In the genomic region with DNA sequence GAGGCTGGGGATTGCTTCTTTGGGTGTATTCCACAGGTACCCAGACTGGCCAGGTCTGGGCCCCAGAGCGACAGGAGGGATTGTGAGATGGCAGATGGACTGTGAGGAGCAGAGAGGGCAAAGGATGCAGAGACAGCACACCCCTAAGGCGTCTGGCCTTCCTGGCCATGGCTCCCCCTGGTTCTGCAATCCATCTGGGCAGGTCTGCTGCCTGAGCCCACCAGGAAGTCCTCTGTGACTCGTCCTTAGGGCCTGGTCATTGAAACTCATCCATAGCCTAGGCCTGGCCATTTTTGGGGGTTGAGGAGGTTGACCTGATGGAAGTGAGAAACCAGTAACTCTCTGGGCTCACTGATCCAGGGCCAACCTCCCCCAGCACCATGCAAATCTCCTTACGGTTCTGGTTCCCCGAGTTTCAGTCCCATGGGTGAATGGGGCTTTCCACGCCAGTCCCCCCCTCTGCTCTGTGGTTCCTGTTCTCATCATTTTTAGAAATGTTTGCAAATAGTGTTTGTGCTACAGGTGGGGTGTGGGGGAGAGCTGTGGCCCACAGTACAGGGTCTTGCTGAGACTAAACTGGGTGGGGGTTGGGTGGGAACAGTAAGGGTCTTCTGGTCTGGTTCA, we compare ENCODE assay signal across 28 mouse cellular contexts. TPM values are rescaled to one million over a fixed set of nuclear protein-coding genes. Genes with fewer than 3 reads are reported as not detected.
DNase-seq lines count a peak whose midpoint lies in the region; TF ChIP-seq lines count a peak whose summit lies in the region.
"Had no signal": no experiment of that assay in that cellular context is flagged by ENCODE, and none has a peak within 500 bp of the region (broad histone marks: within the 10 kb centered on the region; RNA-seq: fewer than 3 reads in every experiment).

No protein-coding gene starts in this region.

- H3K27ac ChIP-seq in CH12.LX (ENCODE audit: insufficient read depth, low read depth) = peak overlapping the region; percentile 98
- no peak overlapping the region for H3K27ac ChIP-seq in forebrain, embryonic 10.5 days
- H3K27ac ChIP-seq: embryonic facial prominence, embryonic 13.5 days; gastrocnemius, adult 2 months; heart, adult 2 months; hindbrain, embryonic 13.5 days; kidney, embryonic 15.5 days; layer of hippocampus, adult 2 months; liver, embryonic 13.5 days had no signal

- peak overlapping the region in 1 of 3 experiments; percentile 8 for H3K4me3 ChIP-seq in CH12.LX (replicated peaks in 1 of 3; ENCODE audit: low read depth in 2 of 3, low read length in 2 of 3, poor library complexity in 1 of 3)
- H3K4me3 ChIP-seq in forebrain, embryonic 10.5 days = no peak overlapping the region
- H3K4me3 ChIP-seq: embryonic facial prominence, embryonic 13.5 days; gastrocnemius, adult 2 months; heart, adult 2 months; heart, embryonic 12.5 days; hindbrain, embryonic 13.5 days; kidney, embryonic 15.5 days; layer of hippocampus, adult 2 months; liver, embryonic 13.5 days; megakaryocyte, embryonic 14.5 days had no signal

- no peak overlapping the region for H3K4me2 ChIP-seq in CH12.LX (ENCODE audit: insufficient read depth, low read depth, poor library complexity, severe bottlenecking)
- H3K4me2 ChIP-seq: embryonic facial prominence, embryonic 13.5 days; heart, embryonic 12.5 days; hindbrain, embryonic 13.5 days; kidney, embryonic 15.5 days; liver, embryonic 13.5 days had no signal

- peak; percentile 99 for TF ChIP-seq EP300 in CH12.LX (IDR thresholded peaks at IDR 0.05; ENCODE audit: low read length)

- dilution Hi-C loops in CH12.LX (cut with MboI; ENCODE audit: extremely low pct_ligation_motif_present, extremely low pct_unique_long_range_greater_than_20kb, low sequenced_read_pairs) = no loop called here

- no peaks in the 10 kb centered on the region for H3K27me3 ChIP-seq in CH12.LX (replicated peaks)
- H3K27me3 ChIP-seq in splenic B cell, adult 2 months (ENCODE audit: control insufficient read depth, insufficient read depth, low read length, poor library complexity, severe bottlenecking) = no peaks in the 10 kb centered on the region
- H3K27me3 ChIP-seq in forebrain, embryonic 10.5 days (ENCODE audit: poor library complexity, severe bottlenecking) = no peaks in the 10 kb centered on the region
- H3K27me3 ChIP-seq: embryonic facial prominence, embryonic 13.5 days; heart, embryonic 12.5 days; hindbrain, embryonic 13.5 days; kidney, embryonic 15.5 days; liver, embryonic 13.5 days; Patski had no signal

- H3K4me1 ChIP-seq in CH12.LX (ENCODE audit: control insufficient read depth in 1 of 2, insufficient read depth in 2 of 2) = peaks cover 67 to 90% of the 10 kb centered on the region in 2 experiments
- no peaks in the 10 kb centered on the region for H3K4me1 ChIP-seq in forebrain, embryonic 10.5 days
- H3K4me1 ChIP-seq: embryonic facial prominence, embryonic 13.5 days; heart, embryonic 12.5 days; hindbrain, embryonic 13.5 days; kidney, embryonic 15.5 days; liver, embryonic 13.5 days; megakaryocyte, embryonic 14.5 days had no signal

- peak overlapping the region; percentile 17 for H3K9ac ChIP-seq in CH12.LX (ENCODE audit: insufficient read depth, low read depth)
- H3K9ac ChIP-seq: embryonic facial prominence, embryonic 13.5 days; heart, embryonic 12.5 days; hindbrain, embryonic 13.5 days; kidney, embryonic 15.5 days; liver, embryonic 13.5 days had no signal

- H3K79me2 ChIP-seq in CH12.LX (replicated peaks; ENCODE audit: control insufficient read depth, extremely low read depth, insufficient read depth, poor library complexity, severe bottlenecking) = no peaks in the 10 kb centered on the region; the same call in 1 of the 2 replicates

- peak; percentile 57; the same call in 1 of the 2 replicates for TF ChIP-seq POLR2A in CH12.LX (IDR thresholded peaks at IDR 0.05; ENCODE audit: low read depth, low read length)

- in situ Hi-C loops in CH12.LX (cut with MboI; ENCODE audit: low pct_ligation_motif_present, low pct_unique_long_range_greater_than_20kb, low sequenced_read_pairs) = loop anchor here (10.0 kb wide), 1 partner anchor 357 kb away; no protein-coding TSS in a partner anchor

- DNase-seq in lung, postnatal 25 days (ENCODE audit: low spot score) = peak; percentile 48
- no peak for DNase-seq in lung, postnatal 10 days
- DNase-seq in CH12.LX (ENCODE audit: extremely low read depth) = peak; percentile 95
- peak; percentile 35 for DNase-seq in spleen, adult 12 weeks (ENCODE audit: low spot score)
- DNase-seq in splenic B cell, adult 2 months (ENCODE audit: low read depth, low spot score) = peak; percentile 93
- no peak for DNase-seq in urinary bladder, postnatal 10 days (ENCODE audit: low spot score)
- no peak for DNase-seq in forebrain, embryonic 10.5 days (ENCODE audit: extremely low spot score, low spot score)
- DNase-seq: adrenal gland, postnatal 10 days; cerebellum, adult 11-12 months; cerebellum, adult 9-11 months; gastrocnemius, adult 2 months; heart, postnatal 4 days; kidney, adult 11 months; kidney, postnatal 25 days; liver, embryonic 13.5 days; lung, adult 2 months; midbrain, embryonic 14.5 days; right cerebral cortex, postnatal 25 days; thymus, adult 2 months; thymus, postnatal 36 days had no signal

- 76% methylated on average over 6 of the region's 6 CpGs for WGBS in forebrain, embryonic 10.5 days

- H3K9me3 ChIP-seq in CH12.LX (replicated peaks; ENCODE audit: low read length) = no peaks in the 10 kb centered on the region
- peaks cover 9% of the 10 kb centered on the region; the same call in 1 of the 2 replicates for H3K9me3 ChIP-seq in forebrain, embryonic 10.5 days
- H3K9me3 ChIP-seq: embryonic facial prominence, embryonic 13.5 days; heart, embryonic 12.5 days; hindbrain, embryonic 13.5 days; kidney, embryonic 15.5 days; megakaryocyte, embryonic 14.5 days had no signal

- no peak for TF ChIP-seq CTCF in CH12.LX (conservative IDR thresholded peaks at IDR 0.05 in 1 of 2, IDR thresholded peaks at IDR 0.05 in 1 of 2; ENCODE audit: low read depth in 2 of 2, low read length in 2 of 2)

- no peak; the same call in 1 of the 2 replicates for TF ChIP-seq RAD21 in CH12.LX (IDR thresholded peaks at IDR 0.05; ENCODE audit: low read depth, low read length)

- H3K36me3 ChIP-seq in CH12.LX (replicated peaks in 1 of 2; ENCODE audit: control insufficient read depth in 1 of 2, insufficient read depth in 1 of 2, low read length in 1 of 2) = no peaks in the 10 kb centered on the region
- H3K36me3 ChIP-seq in splenic B cell, adult 2 months (ENCODE audit: control insufficient read depth, insufficient read depth, low read length, poor library complexity, severe bottlenecking) = no peaks in the 10 kb centered on the region
- no peaks in the 10 kb centered on the region for H3K36me3 ChIP-seq in forebrain, embryonic 10.5 days (replicated peaks)
- H3K36me3 ChIP-seq: embryonic facial prominence, embryonic 13.5 days; heart, embryonic 12.5 days; hindbrain, embryonic 13.5 days; kidney, embryonic 15.5 days; liver, embryonic 13.5 days had no signal

TF ChIP-seq in CH12.LX, 34 proteins besides CTCF, POLR2A, EP300 and RAD21 (continues in another document):
- no peak; the same call in 1 of the 2 replicates for TF ChIP-seq NRF1 (IDR thresholded peaks at IDR 0.05; ENCODE audit: low read depth, low read length)
- TF ChIP-seq KAT2A (IDR thresholded peaks at IDR 0.05; ENCODE audit: insufficient replicate concordance, low read length) = no peak
- no peak for TF ChIP-seq POLR2AphosphoS2 (IDR thresholded peaks at IDR 0.05; ENCODE audit: low read depth, low read length)
- TF ChIP-seq MYC (IDR thresholded peaks at IDR 0.05; ENCODE audit: low read depth, low read length) = no peak
- TF ChIP-seq BHLHE40 (IDR thresholded peaks at IDR 0.05; ENCODE audit: low read depth, low read length) = peak; percentile 88
- TF ChIP-seq MXI1 (IDR thresholded peaks at IDR 0.05; ENCODE audit: low read depth, low read length) = no peak
- TF ChIP-seq E2F4 (IDR thresholded peaks at IDR 0.05; ENCODE audit: insufficient replicate concordance, low read depth, low read length) = no peak; the same call in 1 of the 2 replicates
- TF ChIP-seq ZNF384 (IDR thresholded peaks at IDR 0.05; ENCODE audit: low read depth, low read length) = no peak
- no peak; the same call in 1 of the 2 replicates for TF ChIP-seq JUND (conservative IDR thresholded peaks at IDR 0.05; ENCODE audit: low read depth, low read length)
- TF ChIP-seq ZC3H11A (IDR thresholded peaks at IDR 0.05; ENCODE audit: low read depth, low read length) = no peak
- peak; percentile 80 for TF ChIP-seq ETS1 (conservative IDR thresholded peaks at IDR 0.05; ENCODE audit: low read depth, low read length)
- TF ChIP-seq MEF2A (IDR thresholded peaks at IDR 0.05; ENCODE audit: borderline replicate concordance, low read depth, low read length) = peak; percentile 98
- TF ChIP-seq SIN3A (IDR thresholded peaks at IDR 0.05; ENCODE audit: low read length) = peak; percentile 94; the same call in 1 of the 2 replicates
- TF ChIP-seq MAFK (IDR thresholded peaks at IDR 0.05; ENCODE audit: insufficient replicate concordance, low read length) = 0 out of 2 replicates have a peak, but pooled peaks have one; percentile 8
- TF ChIP-seq CHD2 (IDR thresholded peaks at IDR 0.05; ENCODE audit: low read length) = peak; percentile 97
- TF ChIP-seq ELF1 (IDR thresholded peaks at IDR 0.05; ENCODE audit: low read depth, low read length) = peak; percentile 75
- TF ChIP-seq HCFC1 (IDR thresholded peaks at IDR 0.05; ENCODE audit: low read depth, low read length) = no peak
- peak; percentile 12; the same call in 1 of the 2 replicates for TF ChIP-seq ZMIZ1 (IDR thresholded peaks at IDR 0.05; ENCODE audit: low read depth, low read length)
- no peak for TF ChIP-seq ZKSCAN1 (IDR thresholded peaks at IDR 0.05; ENCODE audit: borderline replicate concordance, low read depth, low read length)
- TF ChIP-seq MAX (IDR thresholded peaks at IDR 0.05; ENCODE audit: low read length) = peak; percentile 53; the same call in 1 of the 2 replicates
- TF ChIP-seq USF2 (conservative IDR thresholded peaks at IDR 0.05; ENCODE audit: low read depth, low read length) = no peak
- peak; percentile 98 for TF ChIP-seq IRF4 (IDR thresholded peaks at IDR 0.05; ENCODE audit: low read depth, low read length)
- peak; percentile 58; the same call in 1 of the 2 replicates for TF ChIP-seq TBP (conservative IDR thresholded peaks at IDR 0.05; ENCODE audit: low read depth, low read length)
- no peak for TF ChIP-seq UBTF (IDR thresholded peaks at IDR 0.05; ENCODE audit: low read depth, low read length)
- TF ChIP-seq CHD1 (IDR thresholded peaks at IDR 0.05; ENCODE audit: low read depth, low read length) = no peak
- TF ChIP-seq MAZ (IDR thresholded peaks at IDR 0.05; ENCODE audit: low read depth, low read length) = peak; percentile 90; the same call in 1 of the 2 replicates
- TF ChIP-seq PAX5 (IDR thresholded peaks at IDR 0.05; ENCODE audit: low read length) = no peak

RNA-seq across cellular contexts. Expression of a gene that starts 42.4 kb away (rescaled TPM):
- total RNA-seq in CH12.LX (2012; rRNA removed) (not detected in 2 replicates), CH12.LX (2014; rRNA removed) (not detected in 2 replicates)
- polyA plus RNA-seq in CH12.LX (2012; ENCODE audit: insufficient read length, low read depth) = not detected in 2 replicates
- 18.7 and 20.3 TPM in 2 replicates for polyA plus RNA-seq in forebrain, embryonic 10.5 days (2016; fragmentation: Nextera tagmentation; extraction: Ambion mirVana)
- total RNA-seq: gastrocnemius, adult 2 months had no signal
- polyA plus RNA-seq: heart, adult 2 months had no signal

Comparison
In these comparisons a context has a peak if more than half of its experiments do, and no peak if none do; other contexts are left out.
1. DNase-seq: peak in lung, postnatal 25 days (single experiment), CH12.LX (single experiment), spleen, adult 12 weeks (single experiment) and splenic B cell, adult 2 months (single experiment); none in lung, postnatal 10 days (single experiment), urinary bladder, postnatal 10 days (single experiment) and forebrain, embryonic 10.5 days (single experiment).
2. RNA of a gene that starts 42.4 kb away (polyA plus RNA-seq): 18.7 to 20.3 TPM in forebrain, embryonic 10.5 days; not detected in CH12.LX; every median in the first group is over 10 times any median in the second.